In genomic region chr6:118827560-118827959, GRCm38 (mm10) we compare ENCODE assay signal across 9 mouse cellular contexts.
DNase-seq lines count a peak whose midpoint lies in the region; ATAC-seq and TF ChIP-seq lines count a peak whose summit lies in the region.
"Had no signal": no experiment of that assay in that cellular context is flagged by ENCODE, and none has a peak within 500 bp of the region (broad histone marks: within the 10 kb centered on the region; RNA-seq: fewer than 3 reads in every experiment).

No protein-coding gene starts in this region.

- DNase-seq in kidney, postnatal 0 days (ENCODE audit: low spot score) = peak; percentile 38
- no peak for DNase-seq in kidney, adult 9 months
- DNase-seq in retina, embryonic 14.5 days (ENCODE audit: low spot score) = peak; percentile 66
- DNase-seq in urinary bladder, postnatal 4 days (ENCODE audit: low spot score in 2 of 2) = no peak
- no peak for DNase-seq in spleen, postnatal 4 days (ENCODE audit: low spot score in 2 of 2)
- DNase-seq in thymus, postnatal 25 days = no peak
- DNase-seq: layer of hippocampus, postnatal 36 days had no signal

- no peak overlapping the region for H3K9ac ChIP-seq in kidney, postnatal 0 days (ENCODE audit: low read depth, low read length)
- no peak overlapping the region for H3K9ac ChIP-seq in embryonic facial prominence, embryonic 15.5 days
- H3K9ac ChIP-seq in limb, embryonic 13.5 days = 0 out of 2 replicates have a peak overlapping the region, but pooled peaks have one; percentile 13

- no peaks in the 10 kb centered on the region for H3K27me3 ChIP-seq in kidney, postnatal 0 days (ENCODE audit: insufficient read depth, low read length)
- H3K27me3 ChIP-seq in embryonic facial prominence, embryonic 15.5 days = no peaks in the 10 kb centered on the region
- H3K27me3 ChIP-seq in limb, embryonic 13.5 days = no peaks in the 10 kb centered on the region

- H3K27ac ChIP-seq in kidney, postnatal 0 days = 0 out of 2 replicates have a peak overlapping the region, but pooled peaks have one; percentile 19
- 0 out of 2 replicates have a peak overlapping the region, but pooled peaks have one; percentile 22 for H3K27ac ChIP-seq in embryonic facial prominence, embryonic 15.5 days (replicated peaks)
- peak overlapping the region; percentile 73; the same call in 1 of the 2 replicates for H3K27ac ChIP-seq in limb, embryonic 13.5 days

- no peaks in the 10 kb centered on the region for H3K4me1 ChIP-seq in kidney, postnatal 0 days (replicated peaks; ENCODE audit: insufficient read depth, low read length)
- H3K4me1 ChIP-seq in embryonic facial prominence, embryonic 15.5 days = peaks cover 22% of the 10 kb centered on the region
- peaks cover 30% of the 10 kb centered on the region for H3K4me1 ChIP-seq in limb, embryonic 13.5 days

- 26% methylated on average over 8 of the region's 8 CpGs for WGBS in kidney, postnatal 0 days
- WGBS in embryonic facial prominence, embryonic 15.5 days = 32% methylated on average over 8 of the region's 8 CpGs
- 35% methylated on average over 8 of the region's 8 CpGs for WGBS in limb, embryonic 13.5 days

- ATAC-seq in kidney, postnatal 0 days (replicated peaks; ENCODE audit: low FRiP score, low read depth) = no peak
- ATAC-seq in embryonic facial prominence, embryonic 15.5 days (ENCODE audit: insufficient number of reproducible peaks, low FRiP score, low TSS enrichment, low read depth) = peak; percentile 53; the same call in 1 of the 2 replicates
- peak; percentile 86 for ATAC-seq in limb, embryonic 13.5 days (ENCODE audit: low FRiP score, low read depth)

- TF ChIP-seq CTCF in kidney, postnatal 0 days (IDR thresholded peaks at IDR 0.05; ENCODE audit: low read depth) = no peak

- H3K4me3 ChIP-seq in kidney, postnatal 0 days (replicated peaks; ENCODE audit: low read depth, low read length) = no peak overlapping the region
- no peak overlapping the region for H3K4me3 ChIP-seq in embryonic facial prominence, embryonic 15.5 days (replicated peaks)
- no peak overlapping the region for H3K4me3 ChIP-seq in limb, embryonic 13.5 days

- no peaks in the 10 kb centered on the region for H3K9me3 ChIP-seq in kidney, postnatal 0 days (replicated peaks; ENCODE audit: low read length)
- H3K9me3 ChIP-seq in embryonic facial prominence, embryonic 15.5 days (replicated peaks) = no peaks in the 10 kb centered on the region
- H3K9me3 ChIP-seq in limb, embryonic 13.5 days = no peaks in the 10 kb centered on the region

- H3K4me2 ChIP-seq in kidney, postnatal 0 days (ENCODE audit: low read length) = no peak overlapping the region
- H3K4me2 ChIP-seq in embryonic facial prominence, embryonic 15.5 days (replicated peaks) = no peak overlapping the region
- no peak overlapping the region for H3K4me2 ChIP-seq in limb, embryonic 13.5 days (replicated peaks)

- no peaks in the 10 kb centered on the region for H3K36me3 ChIP-seq in kidney, postnatal 0 days (ENCODE audit: insufficient read depth, low read length)
- no peaks in the 10 kb centered on the region for H3K36me3 ChIP-seq in embryonic facial prominence, embryonic 15.5 days
- H3K36me3 ChIP-seq in limb, embryonic 13.5 days = no peaks in the 10 kb centered on the region

Comparison
In these comparisons a context has a peak if more than half of its experiments do, and no peak if none do; other contexts are left out.
1. DNase-seq: peak in kidney, postnatal 0 days (single experiment) and retina, embryonic 14.5 days (single experiment); none in kidney, adult 9 months (single experiment), urinary bladder, postnatal 4 days (0 of 2), spleen, postnatal 4 days (0 of 2) and thymus, postnatal 25 days (single experiment).
2. H3K27ac ChIP-seq: peak in every context shown above with its lines; median percentile 73 in limb, embryonic 13.5 days; 22 in embryonic facial prominence, embryonic 15.5 days; 19 in kidney, postnatal 0 days.